Mouse (Mus musculus) heart, embryonic 14.5 days (tissue): ENCODE data around the gene Atp5k. TPM values are rescaled to one million over a fixed set of nuclear protein-coding genes. Genes with fewer than 3 reads are reported as not detected.

Experiments used
- ATAC-seq: fragments of 200-750 bp; cut with Nextera tagmentation; 2 replicates; pipeline ENCODE4 v1.8.0; 2017; ENCODE audit warnings: low read depth, moderate TSS enrichment; ENCODE audit not compliant: insufficient number of reproducible peaks, insufficient read depth, low FRiP score
- H3K27ac ChIP-seq, 2 experiments: fragments of 200-500 bp in 1 of 2; fragments of 300-500 bp in 1 of 2; sonication (generic) in 1 of 2; replicated peaks in 1 of 2; 2 replicates each; pipeline ENCODE4 v1.5.1; 2012 to 2014; ENCODE audit warnings: low read depth in 2 of 2, low read length in 2 of 2, control low read depth in 1 of 2, mild to moderate bottlenecking in 1 of 2, mixed read lengths in 1 of 2; ENCODE audit not compliant: control insufficient read depth in 1 of 2, insufficient read depth in 1 of 2
- H3K27me3 ChIP-seq: fragments of 300-500 bp; sonication (generic); 2 replicates; pipeline ENCODE4 v1.6.1; 2014; ENCODE audit warnings: mild to moderate bottlenecking, low read length, control low read depth; ENCODE audit not compliant: control insufficient read depth, insufficient read depth
- H3K36me3 ChIP-seq: fragments of 300-500 bp; sonication (generic); 2 replicates; pipeline ENCODE4 v1.6.1; 2014; ENCODE audit warnings: mild to moderate bottlenecking, control low read depth, low read length, mixed read lengths; ENCODE audit not compliant: control insufficient read depth, insufficient read depth
- H3K4me1 ChIP-seq, 2 experiments: fragments of 200-500 bp in 1 of 2; fragments of 300-500 bp in 1 of 2; sonication (generic) in 1 of 2; 2 replicates each; pipeline ENCODE4 v1.6.1; 2012 to 2014; ENCODE audit warnings: low read length in 2 of 2, control low read depth in 1 of 2, mixed read lengths in 1 of 2; ENCODE audit not compliant: control insufficient read depth in 2 of 2, insufficient read depth in 2 of 2
- H3K4me2 ChIP-seq: fragments of 300-500 bp; sonication (generic); 2 replicates; pipeline ENCODE4 v1.6.1; 2014; ENCODE audit warnings: mild to moderate bottlenecking, low read length
- H3K4me3 ChIP-seq, 2 experiments: fragments of 200-500 bp in 1 of 2; fragments of 300-500 bp in 1 of 2; sonication (generic) in 1 of 2; 2 replicates each; pipeline ENCODE4 v1.5.1; 2012 to 2014; ENCODE audit warnings: low read length in 2 of 2, mild to moderate bottlenecking in 2 of 2, control low read depth in 1 of 2, low read depth in 1 of 2, moderate library complexity in 1 of 2; ENCODE audit not compliant: control insufficient read depth in 1 of 2, insufficient read depth in 1 of 2
- H3K9ac ChIP-seq: fragments of 300-500 bp; sonication (generic); 2 replicates; pipeline ENCODE4 v1.6.1; 2014; ENCODE audit warnings: mild to moderate bottlenecking, low read length
- H3K9me3 ChIP-seq: fragments of 300-500 bp; sonication (generic); 2 replicates; pipeline ENCODE4 v1.6.1; 2016; ENCODE audit warnings: low read length, control low read depth; ENCODE audit not compliant: control insufficient read depth
- WGBS: fragments of 180-500 bp; shearing (Covaris S2); extraction: QIAGEN DNeasy Blood & Tissue Kit; methylation state at CpG from one replicate; pipeline ENCODE4 v1.1.7; 2014; 5-methylcytosine and 5-hydroxymethylcytosine counted together
- polyA plus RNA-seq: library from polyadenylated mRNA; unstranded; fragments of >200 nt; fragmentation: Nextera tagmentation; extraction: Ambion mirVana; gene quantifications from 2 replicates; pipeline ENCODE4 v1.2.1, GENCODE M21; 2014

Atp5k gene
- polyA plus RNA-seq, result 971 and 1,026 TPM in 2 replicates

GRCm38 (mm10) chr5:108433804-108434587 lies at the start of gene Atp5k:
Atp5k (minus strand) TSS chr5:108434448.
- WGBS, result under 1% methylated on average over 42 of the region's 42 CpGs
- ATAC-seq, result peak; percentile 67
- peak within 1 kb of the TSS; percentile 59 to 96 for H3K4me3 ChIP-seq

DNA sequence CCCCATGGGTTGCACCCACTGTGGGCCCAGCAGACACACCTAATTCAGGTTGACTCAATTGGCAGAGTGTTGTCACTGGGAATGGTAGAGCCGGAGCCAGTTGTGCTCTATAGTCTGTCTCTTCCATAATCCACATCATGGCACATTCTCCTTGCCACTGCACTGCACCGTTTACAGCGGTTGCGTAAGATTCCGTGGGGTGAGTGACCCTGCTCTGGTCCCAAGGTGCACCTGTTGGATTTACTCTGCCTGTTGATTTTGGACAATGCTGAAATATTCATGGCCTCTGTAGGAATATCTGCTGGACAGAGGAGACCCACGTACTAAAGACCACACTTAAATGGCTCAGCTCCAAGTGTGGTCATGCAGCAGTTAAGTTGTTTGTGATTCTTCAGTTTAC lies 48.8 kb upstream of the Atp5k start:
- H3K9ac ChIP-seq, result no peak overlapping the region
- H3K4me3 ChIP-seq, result no peak overlapping the region
- no peak overlapping the region for H3K27ac ChIP-seq
- ATAC-seq, result no peak
- H3K9me3 ChIP-seq, result no peaks in the 10 kb centered on the region
- peaks cover 72% of the 10 kb centered on the region for H3K36me3 ChIP-seq
- no peaks in the 10 kb centered on the region for H3K4me1 ChIP-seq
- H3K27me3 ChIP-seq, result no peaks in the 10 kb centered on the region
- no peak overlapping the region for H3K4me2 ChIP-seq
- WGBS, result 91% methylated on average over 6 of the region's 6 CpGs

More at GRCm38 (mm10) chr5:108433804-108434587, at the start of gene Atp5k:
- no peaks in the 10 kb centered on the region for H3K9me3 ChIP-seq
- H3K27me3 ChIP-seq, result no peaks in the 10 kb centered on the region
- peak within 1 kb of the TSS; percentile 97 for H3K9ac ChIP-seq
- H3K4me2 ChIP-seq, result peak within 1 kb of the TSS; percentile 89
- H3K36me3 ChIP-seq, result peaks cover 40% of the 10 kb centered on the region
- peaks cover 4 to 6% of the 10 kb centered on the region in 2 experiments for H3K4me1 ChIP-seq
- peak within 1 kb of the TSS in 1 of 2 experiments; percentile 76; a peak in 2 of 4 replicates for H3K27ac ChIP-seq

DNA sequence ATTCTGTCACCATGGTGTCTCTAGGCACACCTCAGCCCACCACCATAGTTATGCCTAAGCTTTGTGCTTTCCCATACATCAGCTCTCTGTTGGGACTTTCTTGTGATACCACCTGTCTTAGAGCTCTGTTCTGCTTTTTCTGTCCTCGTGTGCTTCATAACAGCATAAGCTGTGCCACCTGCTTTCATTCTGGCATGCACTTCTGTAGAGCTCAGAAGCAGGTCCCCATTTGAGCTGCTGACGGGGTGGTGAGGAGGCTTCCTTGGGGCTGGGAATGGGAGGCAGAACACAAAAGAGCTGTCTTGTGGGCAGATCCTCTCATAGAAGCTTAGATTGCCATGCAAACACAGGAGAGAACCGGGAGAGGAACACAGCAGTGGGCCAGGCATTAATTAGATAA lies 41.7 kb upstream of the Atp5k start:
- no peak overlapping the region for H3K27ac ChIP-seq
- ATAC-seq, result no peak

GRCm38 (mm10) chr5:108473737-108474136 lies 39.5 kb upstream of the Atp5k start:
- Histone ChIP-seq H3K4me1 (peaks cover 0 to 4% of the 10 kb centered on the region in 2 experiments; a peak in 1 of 4 replicates), H3K36me3 (peaks cover 72% of the 10 kb centered on the region), H3K27ac (no peak overlapping the region), H3K9ac (no peak overlapping the region), H3K4me3 (no peak overlapping the region), H3K27me3 (no peaks in the 10 kb centered on the region), H3K9me3 (no peaks in the 10 kb centered on the region), H3K4me2 (no peak overlapping the region)
- 87% methylated on average over 4 of the region's 4 CpGs for WGBS
- ATAC-seq, result no peak

More for the DNA sequence above, 41.7 kb upstream of the Atp5k start:
- Histone ChIP-seq H3K4me3 (no peak overlapping the region), H3K9me3 (no peaks in the 10 kb centered on the region), H3K27me3 (no peaks in the 10 kb centered on the region), H3K4me1 (no peaks in the 10 kb centered on the region), H3K9ac (no peak overlapping the region), H3K36me3 (peaks cover 78% of the 10 kb centered on the region), H3K4me2 (no peak overlapping the region)
- WGBS, result 93% methylated on average over 3 of the region's 3 CpGs

- 82% methylated on average over 7 of the region's 7 CpGs for WGBS
- no peaks in the 10 kb centered on the region for H3K9me3 ChIP-seq
- H3K9ac ChIP-seq, result no peak overlapping the region
- no peak for ATAC-seq
- no peak overlapping the region for H3K4me2 ChIP-seq
- peaks cover 37% of the 10 kb centered on the region for H3K36me3 ChIP-seq
- H3K27me3 ChIP-seq, result no peaks in the 10 kb centered on the region
- H3K4me1 ChIP-seq, result peaks cover 6 to 33% of the 10 kb centered on the region in 2 experiments
- no peak overlapping the region for H3K4me3 ChIP-seq
- H3K27ac ChIP-seq, result no peak overlapping the region
Observed at GRCm38 (mm10) chr5:108469617-108470016, 35.4 kb upstream of the Atp5k start.

GRCm38 (mm10) chr5:108466647-108467046 lies 32.4 kb upstream of the Atp5k start:
- Histone ChIP-seq H3K36me3 (peaks cover 7% of the 10 kb centered on the region; the same call in 1 of the 2 replicates), H3K4me2 (no peak overlapping the region), H3K4me1 (peaks cover 15 to 56% of the 10 kb centered on the region in 2 experiments), H3K9ac (no peak overlapping the region), H3K27me3 (no peaks in the 10 kb centered on the region), H3K4me3 (no peak overlapping the region), H3K9me3 (no peaks in the 10 kb centered on the region), H3K27ac (no peak overlapping the region)
- 84% methylated on average over 1 of the region's 1 CpGs for WGBS
- ATAC-seq, result no peak

- WGBS, result 58% methylated on average over 6 of the region's 6 CpGs
- no peak for ATAC-seq
- 0 out of 2 replicates have a peak, but pooled peaks cover 6% of the 10 kb centered on the region for H3K36me3 ChIP-seq
- H3K4me3 ChIP-seq, result no peak overlapping the region
- no peaks in the 10 kb centered on the region for H3K27me3 ChIP-seq
- no peaks in the 10 kb centered on the region for H3K9me3 ChIP-seq
- peaks cover 16 to 52% of the 10 kb centered on the region in 2 experiments for H3K4me1 ChIP-seq
- H3K9ac ChIP-seq, result no peak overlapping the region
- no peak overlapping the region for H3K4me2 ChIP-seq
- 0 out of 4 replicates have a peak overlapping the region, but pooled peaks of 1 of the 2 experiments have one; percentile 6 for H3K27ac ChIP-seq
Observed at GRCm38 (mm10) chr5:108465131-108465891, 31.1 kb upstream of the Atp5k start.
